Mouse (Mus musculus) heart, embryonic 13.5 days (tissue): ENCODE measurements around the gene Olfr1438-ps1. TPM values are rescaled to one million over a fixed set of nuclear protein-coding genes. Genes with fewer than 3 reads are reported as not detected.
"Not testable (repeated sequence)": the region's sequence is repeated elsewhere in the genome, so short reads cannot be mapped to it uniquely, and the experiment has no call there.

ENCODE experiments used
- ATAC-seq: fragments of 200-750 bp; cut with Nextera tagmentation; 2 replicates; pipeline ENCODE4 v1.8.0; 2017; ENCODE audit warnings: moderate TSS enrichment; ENCODE audit not compliant: insufficient number of reproducible peaks, low FRiP score, low TSS enrichment; ENCODE audit errors: extremely low read depth
- H3K27ac ChIP-seq: fragments of 300-500 bp; sonication (generic); replicated peaks from 2 replicates; pipeline ENCODE4 v1.5.1; 2015; ENCODE audit warnings: moderate library complexity, mild to moderate bottlenecking, inconsistent platforms
- H3K27me3 ChIP-seq: fragments of 300-500 bp; sonication (generic); replicated peaks from 2 replicates; pipeline ENCODE4 v1.6.1; 2015; ENCODE audit warnings: mild to moderate bottlenecking, inconsistent platforms
- H3K36me3 ChIP-seq: fragments of 300-500 bp; sonication (generic); 2 replicates; pipeline ENCODE4 v1.6.1; 2015; ENCODE audit warnings: mild to moderate bottlenecking, inconsistent platforms
- H3K4me1 ChIP-seq: fragments of 300-500 bp; sonication (generic); 2 replicates; pipeline ENCODE4 v1.6.1; 2015; ENCODE audit warnings: inconsistent platforms
- H3K4me2 ChIP-seq: fragments of 300-500 bp; sonication (generic); 2 replicates; pipeline ENCODE4 v1.6.1; 2015; ENCODE audit warnings: inconsistent platforms, mild to moderate bottlenecking, moderate library complexity
- H3K4me3 ChIP-seq: fragments of 300-500 bp; sonication (generic); 2 replicates; pipeline ENCODE4 v1.5.1; 2015; ENCODE audit warnings: moderate library complexity, mild to moderate bottlenecking, inconsistent platforms
- H3K9ac ChIP-seq: fragments of 300-500 bp; sonication (generic); 2 replicates; pipeline ENCODE4 v1.6.1; 2015; ENCODE audit warnings: inconsistent platforms, mild to moderate bottlenecking, moderate library complexity
- H3K9me3 ChIP-seq: fragments of 300-500 bp; sonication (generic); 2 replicates; pipeline ENCODE4 v1.6.1; 2016; ENCODE audit warnings: inconsistent platforms
- WGBS: fragments of 180-500 bp; shearing (Covaris S2); methylation state at CpG from one replicate; pipeline ENCODE4 v1.1.7; 2015; ENCODE audit warnings: mixed read lengths; 5-methylcytosine and 5-hydroxymethylcytosine counted together
- polyA plus RNA-seq: library from polyadenylated mRNA; unstranded; fragments of >200 nt; fragmentation: Nextera tagmentation; extraction: Ambion mirVana; gene quantifications from 2 replicates; pipeline ENCODE4 v1.2.1, GENCODE M21; 2015

The Olfr1438-ps1 gene
- polyA plus RNA-seq, result not detected in 2 replicates

- Histone ChIP-seq H3K9ac (no peak within 1 kb of the TSS), H3K4me2 (no peak within 1 kb of the TSS), H3K4me1 (no peaks in the 10 kb centered on the region), H3K36me3 (no peaks in the 10 kb centered on the region), H3K4me3 (no peak within 1 kb of the TSS), H3K9me3 (no peaks in the 10 kb centered on the region), H3K27me3 (no peaks in the 10 kb centered on the region), H3K27ac (no peak within 1 kb of the TSS)
- 68% methylated on average over 3 of the region's 3 CpGs for whole genome bisulfite sequencing
- no peak for ATAC-seq
Observed at GRCm38 (mm10) chr19:12335810-12336209, at the start of gene Olfr1438-ps1. Gene Olfr1438-ps1, minus strand, starts transcription at chr19:12335910.

- Histone ChIP-seq H3K4me2 (no peak overlapping the region), H3K36me3 (no peaks in the 10 kb centered on the region), H3K27me3 (no peaks in the 10 kb centered on the region), H3K27ac (no peak overlapping the region), H3K4me1 (no peaks in the 10 kb centered on the region), H3K9me3 (no peaks in the 10 kb centered on the region), H3K4me3 (no peak overlapping the region), H3K9ac (no peak overlapping the region)
- WGBS, result 59% methylated on average over 2 of the region's 2 CpGs
- ATAC-seq, result no peak
Observed at GRCm38 (mm10) chr19:12374465-12375025, 38.8 kb upstream of the Olfr1438-ps1 start.

GRCm38 (mm10) chr19:12373004-12373403 is 37.3 kb upstream of the Olfr1438-ps1 start:
- H3K9ac ChIP-seq, result no peak overlapping the region
- no peaks in the 10 kb centered on the region for H3K36me3 ChIP-seq
- H3K9me3 ChIP-seq, result no peaks in the 10 kb centered on the region
- 70% methylated on average over 3 of the region's 3 CpGs for WGBS
- ATAC-seq, result no peak
- no peaks in the 10 kb centered on the region for H3K27me3 ChIP-seq
- no peak overlapping the region for H3K27ac ChIP-seq
- H3K4me1 ChIP-seq, result no peaks in the 10 kb centered on the region
- no peak overlapping the region for H3K4me3 ChIP-seq
- H3K4me2 ChIP-seq, result no peak overlapping the region

- H3K27me3 ChIP-seq, result no peaks in the 10 kb centered on the region
- no peak within 1 kb of the TSS for H3K4me2 ChIP-seq
- no peaks in the 10 kb centered on the region for H3K36me3 ChIP-seq
- 73% methylated on average over 2 of the region's 2 CpGs for WGBS
- no peaks in the 10 kb centered on the region for H3K9me3 ChIP-seq
- H3K4me3 ChIP-seq, result no peak within 1 kb of the TSS
- H3K27ac ChIP-seq, result no peak within 1 kb of the TSS
- ATAC-seq, result no peak
- H3K4me1 ChIP-seq, result no peaks in the 10 kb centered on the region
- no peak within 1 kb of the TSS for H3K9ac ChIP-seq
Observed at GRCm38 (mm10) chr19:12325001-12325400, 10.7 kb downstream of the Olfr1438-ps1 start, which contains the start of gene Olfr1437. Gene Olfr1437, minus strand, starts transcription at chr19:12325101.

GRCm38 (mm10) chr19:12299030-12299429 is 36.7 kb downstream of the Olfr1438-ps1 start, which contains the start of gene Olfr1436:
Gene Olfr1436, minus strand, starts transcription at chr19:12299130.
- H3K4me2 ChIP-seq, H3K4me3 ChIP-seq, H3K9me3 ChIP-seq, H3K36me3 ChIP-seq, H3K27me3 ChIP-seq, ATAC-seq, H3K4me1 ChIP-seq, H3K9ac ChIP-seq, H3K27ac ChIP-seq: not testable (repeated sequence)
- WGBS, result 52% methylated on average over 1 of the region's 1 CpGs

- no peaks in the 10 kb centered on the region for H3K27me3 ChIP-seq
- no peaks in the 10 kb centered on the region for H3K36me3 ChIP-seq
- ATAC-seq, result no peak
- no peaks in the 10 kb centered on the region for H3K4me1 ChIP-seq
- no peak overlapping the region for H3K27ac ChIP-seq
- no peak overlapping the region for H3K9ac ChIP-seq
- H3K9me3 ChIP-seq, result no peaks in the 10 kb centered on the region
- no peak overlapping the region for H3K4me2 ChIP-seq
- H3K4me3 ChIP-seq, result no peak overlapping the region
Observed at GRCm38 (mm10) chr19:12292979-12293378, 42.7 kb downstream of the Olfr1438-ps1 start.

GRCm38 (mm10) chr19:12279554-12279953 is 56.2 kb downstream of the Olfr1438-ps1 start, which contains the start of gene Olfr1434:
Gene Olfr1434, plus strand, starts transcription at chr19:12279854.
- no peak within 1 kb of the TSS for H3K27ac ChIP-seq
- no peak for ATAC-seq
- 65% methylated on average over 2 of the region's 2 CpGs for WGBS

More at GRCm38 (mm10) chr19:12279554-12279953, 56.2 kb downstream of the Olfr1438-ps1 start, which contains the start of gene Olfr1434:
- Histone ChIP-seq H3K4me2 (no peak within 1 kb of the TSS), H3K4me3 (no peak within 1 kb of the TSS), H3K9ac (no peak within 1 kb of the TSS), H3K36me3 (no peaks in the 10 kb centered on the region), H3K9me3 (no peaks in the 10 kb centered on the region), H3K27me3 (no peaks in the 10 kb centered on the region), H3K4me1 (no peaks in the 10 kb centered on the region)

Other genes starting within 250 kb of the Olfr1438-ps1 start
- not detected in 2 replicates for gene Olfr1426, start 243.9 kb downstream of the Olfr1438-ps1 start, polyA plus RNA-seq
- gene Olfr1427, start 232.6 kb downstream of the Olfr1438-ps1 start, polyA plus RNA-seq, result not detected in 2 replicates
- gene Olfr1428, start 220.0 kb downstream of the Olfr1438-ps1 start, polyA plus RNA-seq, result not detected in 2 replicates
- gene Olfr76, start 212.7 kb downstream of the Olfr1438-ps1 start, polyA plus RNA-seq, result not detected in 2 replicates
- gene Olfr1555-ps1, start 165.8 kb downstream of the Olfr1438-ps1 start, polyA plus RNA-seq, result not detected in 2 replicates
- gene Olfr1431, start 135.3 kb downstream of the Olfr1438-ps1 start, polyA plus RNA-seq, result not detected in 2 replicates
- gene Olfr1432, start 103.3 kb downstream of the Olfr1438-ps1 start, polyA plus RNA-seq, result not detected in 2 replicates
- not detected in 2 replicates for gene Olfr262, start 94.3 kb downstream of the Olfr1438-ps1 start, polyA plus RNA-seq
- not detected in 2 replicates for gene Olfr235, start 74.9 kb downstream of the Olfr1438-ps1 start, polyA plus RNA-seq
- gene Olfr1434, start 56.1 kb downstream of the Olfr1438-ps1 start, polyA plus RNA-seq, result not detected in 2 replicates
- not detected in 2 replicates for gene Olfr1436, start 36.8 kb downstream of the Olfr1438-ps1 start, polyA plus RNA-seq
- gene Olfr1437, start 10.8 kb downstream of the Olfr1438-ps1 start, polyA plus RNA-seq, result not detected in 2 replicates
- gene Olfr1440, start 51.4 kb upstream of the Olfr1438-ps1 start, polyA plus RNA-seq, result not detected in 2 replicates
- gene Olfr1441, start 81.5 kb upstream of the Olfr1438-ps1 start, polyA plus RNA-seq, result not detected in 2 replicates
- gene Pfpl, start 92.0 kb upstream of the Olfr1438-ps1 start, polyA plus RNA-seq, result not detected in 2 replicates
- 0.29 and 0.39 TPM in 2 replicates for gene Mpeg1, start 124.9 kb upstream of the Olfr1438-ps1 start, polyA plus RNA-seq
- gene Dtx4, start 165.5 kb upstream of the Olfr1438-ps1 start, polyA plus RNA-seq, result 1.5 and 1.9 TPM in 2 replicates
- 16.9 and 17.5 TPM in 2 replicates for gene Fam111a, start 209.8 kb upstream of the Olfr1438-ps1 start, polyA plus RNA-seq